Mouse (Mus musculus) limb, embryonic 14.5 days (tissue): Measurements from ENCODE around the gene Katnal1. TPM values are rescaled to one million over a fixed set of nuclear protein-coding genes. Genes with fewer than 3 reads are reported as not detected.

Experiments
- ATAC-seq: fragments of 200-750 bp; cut with Nextera tagmentation; 2 replicates; pipeline ENCODE4 v1.8.0; 2017; ENCODE audit warnings: low read depth, moderate number of reproducible peaks, moderate TSS enrichment; ENCODE audit not compliant: low FRiP score
- DNase-seq: peaks from one replicate; pipeline ENCODE4 v3.0.0-alpha.2; 2015; ENCODE audit warnings: low spot score
- H3K27ac ChIP-seq: fragments of 300-500 bp; sonication (generic); replicated peaks from 2 replicates; pipeline ENCODE4 v1.5.1; 2014; ENCODE audit warnings: low read depth, mild to moderate bottlenecking, low read length, moderate library complexity, mixed read lengths
- H3K27me3 ChIP-seq: fragments of 300-500 bp; sonication (generic); 2 replicates; pipeline ENCODE4 v1.6.1; 2014; ENCODE audit warnings: low read length, mixed read lengths; ENCODE audit not compliant: control insufficient read depth, insufficient read depth
- H3K36me3 ChIP-seq: fragments of 300-500 bp; sonication (generic); 2 replicates; pipeline ENCODE4 v1.6.1; 2014; ENCODE audit warnings: mild to moderate bottlenecking, low read length, moderate library complexity, mixed read lengths; ENCODE audit not compliant: control insufficient read depth, insufficient read depth
- H3K4me1 ChIP-seq: fragments of 300-500 bp; sonication (generic); 2 replicates; pipeline ENCODE4 v1.6.1; 2014; ENCODE audit warnings: antibody characterized with exemption, low read length, mixed read lengths; ENCODE audit not compliant: control insufficient read depth, insufficient read depth
- H3K4me2 ChIP-seq: fragments of 300-500 bp; sonication (generic); replicated peaks from 2 replicates; pipeline ENCODE4 v1.6.1; 2014; ENCODE audit warnings: low read depth, mild to moderate bottlenecking, low read length, moderate library complexity; ENCODE audit not compliant: severe bottlenecking
- H3K4me3 ChIP-seq: fragments of 300-500 bp; sonication (generic); replicated peaks from 2 replicates; pipeline ENCODE4 v1.5.1; 2014; ENCODE audit warnings: low read length
- H3K9ac ChIP-seq: fragments of 300-500 bp; sonication (generic); 2 replicates; pipeline ENCODE4 v1.6.1; 2014; ENCODE audit warnings: mild to moderate bottlenecking, low read depth, low read length, moderate library complexity; ENCODE audit not compliant: severe bottlenecking
- H3K9me3 ChIP-seq: fragments of 300-500 bp; sonication (generic); 2 replicates; pipeline ENCODE4 v1.6.1; 2016; ENCODE audit warnings: low read length; ENCODE audit not compliant: control insufficient read depth
- POLR2A ChIP-seq: fragments of 200-500 bp; IDR thresholded peaks from 2 replicates; pipeline ENCODE4 v1.8.0; 2012; ENCODE audit warnings: inconsistent platforms, mild to moderate bottlenecking, moderate library complexity, borderline replicate concordance; ENCODE audit not compliant: insufficient read depth, insufficient read length; ENCODE audit errors: extremely low read depth
- WGBS: fragments of 180-500 bp; shearing (Covaris S2); extraction: QIAGEN DNeasy Blood & Tissue Kit; methylation state at CpG from one replicate; pipeline ENCODE4 v1.1.7; 2014; 5-methylcytosine and 5-hydroxymethylcytosine counted together
- polyA plus RNA-seq, 2 experiments: library from polyadenylated mRNA; depleted of rRNA in 1 of 2; stranded (reverse) in 1 of 2; unstranded in 1 of 2; fragments of >200 nt; fragmentation: Nextera tagmentation in 1 of 2; extraction: Ambion mirVana in 1 of 2; gene quantifications; 2 replicates each; pipeline versions ENCODE4 v1.2.1 to v1.2.3; 2012 to 2014

Katnal1 gene
- 13.3 and 14.1 TPM in 2 replicates for polyA plus RNA-seq (2012; rRNA removed)
- polyA plus RNA-seq (2014; fragmentation: Nextera tagmentation; extraction: Ambion mirVana): 12.9 and 15.0 TPM in 2 replicates

DNA sequence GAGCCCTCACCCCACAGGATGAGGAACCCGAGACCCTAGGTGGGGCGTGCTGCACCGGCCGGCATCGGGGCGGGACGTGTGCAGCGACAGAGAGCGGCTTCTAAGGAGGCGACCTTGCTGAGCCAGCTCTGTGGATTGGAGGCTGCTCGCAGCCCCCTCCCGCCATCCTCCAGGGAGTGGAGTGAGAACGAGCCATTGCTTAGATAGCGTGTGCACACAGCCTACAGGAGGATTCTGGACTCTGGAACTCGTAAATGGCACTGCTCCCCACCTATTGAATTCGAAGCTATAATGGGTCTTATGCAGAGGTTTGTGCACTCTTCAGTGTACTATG is at the start of gene Katnal1:
Gene Katnal1 (minus strand): TSS at position 205 of the 334 bp plus-strand sequence.
- H3K9ac ChIP-seq: peak within 1 kb of the TSS; percentile 89
- no peak for TF ChIP-seq POLR2A
- H3K27ac ChIP-seq: peak within 1 kb of the TSS; percentile 94
- peaks cover 8% of the 10 kb centered on the region for H3K4me1 ChIP-seq
- DNase-seq (no peak), ATAC-seq (no peak; the same call in 1 of the 2 replicates)
- peak within 1 kb of the TSS; percentile 77 for H3K4me3 ChIP-seq
- H3K9me3 ChIP-seq: no peaks in the 10 kb centered on the region
- WGBS: under 1% methylated on average over 16 of the region's 16 CpGs
- no peaks in the 10 kb centered on the region for H3K27me3 ChIP-seq
- H3K36me3 ChIP-seq: 0 out of 2 replicates have a peak, but pooled peaks cover 3% of the 10 kb centered on the region
- H3K4me2 ChIP-seq: peak within 1 kb of the TSS; percentile 70

DNA sequence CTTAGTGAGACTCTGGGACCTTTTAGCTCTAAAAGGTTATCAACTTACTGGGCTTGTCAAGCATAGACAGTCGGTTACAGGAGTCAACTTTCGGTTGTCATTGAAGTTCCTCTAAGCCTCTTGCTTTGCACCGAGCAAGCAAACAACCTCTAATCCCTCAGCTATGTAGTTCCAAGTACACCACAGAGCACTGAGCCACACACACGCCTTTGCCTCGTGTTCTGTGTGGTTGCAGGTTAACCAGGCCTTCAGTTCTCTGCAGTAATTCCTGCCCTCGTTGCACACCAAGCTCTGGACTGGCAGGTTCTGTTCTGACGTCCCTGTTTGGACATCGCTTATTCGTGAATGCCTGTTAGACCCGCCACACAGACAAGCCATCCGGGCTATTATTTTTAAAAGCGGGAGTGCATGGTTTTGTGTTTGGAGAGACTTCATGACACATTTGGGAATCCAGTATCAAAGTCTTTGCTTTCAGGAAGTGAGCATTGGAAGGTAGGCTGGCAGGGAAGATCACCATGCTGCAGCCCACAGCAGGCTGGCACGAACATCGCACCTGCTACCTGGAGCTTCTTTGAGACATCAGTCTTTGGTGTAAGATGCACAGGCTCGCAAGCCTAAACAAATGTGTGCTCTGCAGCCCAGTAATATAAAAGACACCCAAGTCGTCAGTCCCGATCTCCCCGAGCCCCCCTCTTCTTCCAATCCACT is 49.5 kb upstream of the Katnal1 start:
- TF ChIP-seq POLR2A: no peak
- peak overlapping the region; percentile 70 for H3K27ac ChIP-seq
- H3K36me3 ChIP-seq: no peaks in the 10 kb centered on the region
- no peak overlapping the region for H3K4me3 ChIP-seq
- ATAC-seq (peak; percentile 45), DNase-seq (no peak)
- no peaks in the 10 kb centered on the region for H3K27me3 ChIP-seq
- WGBS: 52% methylated on average over 18 of the region's 18 CpGs
- no peak overlapping the region for H3K9ac ChIP-seq
- no peaks in the 10 kb centered on the region for H3K9me3 ChIP-seq
- H3K4me1 ChIP-seq: peaks cover 14% of the 10 kb centered on the region
- H3K4me2 ChIP-seq: no peak overlapping the region

DNA sequence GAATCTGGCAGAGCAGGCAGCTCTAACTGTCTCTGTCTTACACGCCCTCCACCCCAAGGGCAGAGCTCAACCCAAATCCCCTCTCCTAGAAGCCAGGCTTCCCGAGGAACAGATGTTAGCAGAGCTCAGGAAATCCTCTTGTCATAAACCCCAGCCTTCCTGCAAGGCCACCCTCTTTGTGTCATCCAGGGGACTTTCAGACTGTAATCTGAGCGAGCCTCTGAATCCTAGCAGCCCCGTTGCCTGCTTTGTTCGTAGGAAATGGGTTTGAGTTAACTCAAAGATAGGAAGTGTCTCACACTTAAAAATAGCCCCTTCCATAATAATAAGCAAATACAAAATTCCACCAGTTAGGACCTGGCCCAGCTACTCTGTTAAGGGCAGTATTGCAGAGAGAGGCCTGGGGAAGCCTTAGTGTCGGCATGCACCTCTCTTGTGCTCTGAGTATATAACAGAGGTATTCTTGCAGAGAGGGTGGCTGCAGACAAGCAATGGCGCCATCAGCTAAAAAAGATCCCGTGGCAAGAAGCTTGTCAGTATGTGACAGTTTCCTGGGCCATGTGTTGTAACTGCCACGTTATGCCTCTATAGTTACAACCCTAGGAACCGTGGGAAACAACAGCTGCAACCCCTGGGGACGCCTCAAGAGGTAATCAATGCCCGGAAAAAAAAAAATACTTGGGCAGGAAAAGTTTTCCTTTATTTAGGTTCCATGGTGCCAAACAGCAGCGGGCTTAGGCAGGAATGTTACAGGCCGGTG is 48.8 kb upstream of the Katnal1 start:
- DNase-seq (peak; percentile 65), ATAC-seq (peak; percentile 81)
- no peak for TF ChIP-seq POLR2A
- 12% methylated on average over 14 of the region's 14 CpGs for WGBS
- Histone ChIP-seq H3K9me3 (no peaks in the 10 kb centered on the region), H3K27ac (peak overlapping the region; percentile 70), H3K36me3 (no peaks in the 10 kb centered on the region), H3K4me3 (no peak overlapping the region), H3K4me1 (peaks cover 21% of the 10 kb centered on the region), H3K9ac (no peak overlapping the region), H3K4me2 (no peak overlapping the region), H3K27me3 (no peaks in the 10 kb centered on the region)

DNA sequence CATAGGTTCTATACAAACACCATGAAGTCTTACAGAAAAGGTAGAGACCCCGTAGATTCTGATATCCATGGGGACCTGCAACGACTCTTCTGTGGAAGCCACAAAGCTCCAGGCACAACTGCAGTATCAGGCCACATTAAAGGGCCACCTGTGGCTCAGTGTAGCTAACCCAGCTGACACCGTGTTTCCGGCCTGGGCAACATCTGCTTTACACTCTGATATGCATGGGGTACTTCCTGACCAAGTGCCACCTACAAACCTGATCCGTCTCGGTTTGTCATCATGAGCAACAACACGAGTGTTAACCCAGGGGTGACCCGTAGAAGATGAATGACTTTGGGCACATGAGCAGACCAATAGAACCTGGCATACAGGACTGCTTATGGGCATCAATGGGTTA is 47.8 kb upstream of the Katnal1 start:
- Histone ChIP-seq H3K9ac (no peak overlapping the region), H3K4me1 (peaks cover 24% of the 10 kb centered on the region), H3K27me3 (no peaks in the 10 kb centered on the region), H3K36me3 (no peaks in the 10 kb centered on the region), H3K27ac (no peak overlapping the region), H3K4me2 (no peak overlapping the region), H3K4me3 (no peak overlapping the region), H3K9me3 (no peaks in the 10 kb centered on the region)
- 55% methylated on average over 8 of the region's 8 CpGs for WGBS
- TF ChIP-seq POLR2A: no peak
- no peak for ATAC-seq
- DNase-seq: no peak

DNA sequence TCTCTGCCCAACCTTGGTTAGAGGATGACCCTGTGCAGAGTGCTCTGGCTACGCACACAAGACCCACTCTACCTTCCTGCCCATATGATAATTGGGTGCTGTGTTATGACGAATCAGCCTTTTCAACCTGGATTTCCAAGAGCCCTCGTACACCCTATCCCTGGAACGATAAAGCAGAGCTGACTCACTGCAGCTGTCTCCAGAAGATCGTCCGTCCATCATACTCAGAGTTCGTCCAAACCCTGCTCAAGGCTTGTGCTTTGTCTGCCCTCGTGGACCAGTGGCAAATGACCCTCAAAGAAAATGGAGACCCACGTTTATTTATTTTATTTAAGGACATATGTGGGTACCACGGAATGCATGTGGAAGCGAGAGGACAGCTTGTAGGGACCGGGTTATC is 45.9 kb upstream of the Katnal1 start:
- DNase-seq (no peak), ATAC-seq (no peak)
- Histone ChIP-seq H3K4me2 (no peak overlapping the region), H3K9ac (no peak overlapping the region), H3K9me3 (no peaks in the 10 kb centered on the region), H3K27ac (no peak overlapping the region), H3K4me3 (no peak overlapping the region), H3K4me1 (peaks cover 25% of the 10 kb centered on the region), H3K36me3 (no peaks in the 10 kb centered on the region), H3K27me3 (no peaks in the 10 kb centered on the region)
- no peak for TF ChIP-seq POLR2A
- 89% methylated on average over 12 of the region's 12 CpGs for WGBS
